Mouse (Mus musculus) ovary, postnatal 14 days (tissue): ENCODE results near the gene Gm5726.
"Not testable (repeated sequence)": the region's sequence is repeated elsewhere in the genome, so short reads cannot be mapped to it uniquely, and the experiment has no call there.

Experiments
- DNase-seq: peaks from one replicate; pipeline ENCODE4 v3.0.0; 2022; ENCODE audit warnings: low spot score

The Gm5726 gene

GRCm38 (mm10) chr7:20545657-20546056 is at the start of gene Gm5726:
TSS of gene Gm5726 (minus strand) at chr7:20545757.
- DNase-seq, result not testable (repeated sequence)

DNA sequence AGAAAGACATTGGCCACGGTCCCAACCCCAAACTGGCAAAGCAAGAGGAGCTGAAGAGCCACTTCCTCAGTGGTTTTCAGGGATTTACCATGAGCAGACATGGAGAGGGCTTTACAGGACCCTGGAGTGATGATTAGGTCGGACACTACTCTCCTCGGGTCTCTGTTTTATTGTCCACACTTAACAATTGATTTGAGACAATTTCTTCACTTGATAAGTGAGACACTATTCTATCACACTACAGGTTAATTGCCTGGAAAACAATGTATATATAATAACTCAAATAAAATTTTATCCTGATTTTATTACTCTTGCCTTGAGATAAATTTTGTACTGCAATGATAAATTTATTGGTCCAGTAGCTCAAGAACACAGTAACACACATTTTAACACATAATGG is 30.6 kb upstream of the Gm5726 start, which contains the start of gene Gm4141:
Gene Gm4141, minus strand, starts transcription at position 101 of the 400 bp plus-strand sequence.
- not testable (repeated sequence) for DNase-seq

DNA sequence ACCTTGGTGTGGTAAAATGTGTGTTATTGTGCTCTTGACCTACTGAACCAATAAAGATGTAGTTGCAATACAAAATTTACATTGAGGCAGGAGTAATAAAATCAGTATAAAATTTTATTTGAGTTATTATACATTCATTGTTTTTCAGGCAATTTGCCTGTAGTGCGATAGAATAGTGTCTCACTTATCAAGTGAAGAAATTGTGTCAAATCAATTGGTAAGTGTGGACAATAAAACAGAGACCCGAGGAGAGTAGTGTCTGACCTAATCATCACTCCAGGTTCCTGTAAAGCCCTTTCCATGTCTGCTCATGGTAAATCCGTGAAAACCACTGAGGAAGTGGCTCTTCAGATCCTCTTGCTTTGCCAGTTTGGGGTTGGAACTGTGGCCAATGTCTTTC is 12.0 kb downstream of the Gm5726 start, which contains the start of gene Vmn1r104:
Gene Vmn1r104, plus strand, starts transcription at position 301 of the 400 bp plus-strand sequence.
- DNase-seq, result not testable (repeated sequence)

GRCm38 (mm10) chr7:20510434-20510833 is 35.1 kb downstream of the Gm5726 start, which contains the start of gene Vmn1r103:
TSS of gene Vmn1r103 (minus strand) at chr7:20510534.
- DNase-seq, result not testable (repeated sequence)
